Mouse (Mus musculus): Measurements from ENCODE around the gene Prkn.

- TF ChIP-seq CTCF (IDR thresholded peaks at IDR 0.05; ENCODE audit: extremely low read depth, insufficient read length, insufficient replicate concordance, low read depth, low read length) = no peak
- TF ChIP-seq POLR2A (IDR thresholded peaks at IDR 0.05; ENCODE audit: low read depth, low read length) = no peak
Observed at GRCm38 (mm10) chr17:11414288-11414687, 574.1 kb downstream of the Prkn start.

Data from small intestine, adult 2 months (tissue).